Mouse (Mus musculus) forebrain, embryonic 13.5 days (tissue): ENCODE results near the gene Lrmda. TPM values are rescaled to one million over a fixed set of nuclear protein-coding genes. Genes with fewer than 3 reads are reported as not detected.
"Not testable (repeated sequence)": the region's sequence is repeated elsewhere in the genome, so short reads cannot be mapped to it uniquely, and the experiment has no call there.

Experiments
- ATAC-seq: fragments of 200-750 bp; cut with Nextera tagmentation; 2 replicates; pipeline ENCODE4 v1.8.0; 2017
- H3K27ac ChIP-seq: fragments of 300-500 bp; sonication (generic); 2 replicates; pipeline ENCODE4 v1.5.1; 2015; ENCODE audit warnings: inconsistent platforms, mild to moderate bottlenecking, moderate library complexity
- H3K27me3 ChIP-seq: fragments of 300-500 bp; sonication (generic); 2 replicates; pipeline ENCODE4 v1.6.1; 2015; ENCODE audit warnings: mild to moderate bottlenecking, inconsistent platforms
- H3K36me3 ChIP-seq: fragments of 300-500 bp; sonication (generic); 2 replicates; pipeline ENCODE4 v1.6.1; 2015; ENCODE audit warnings: mild to moderate bottlenecking, inconsistent platforms; ENCODE audit not compliant: poor library complexity, severe bottlenecking
- H3K4me1 ChIP-seq: fragments of 300-500 bp; sonication (generic); 2 replicates; pipeline ENCODE4 v1.6.1; 2015; ENCODE audit warnings: inconsistent platforms
- H3K4me2 ChIP-seq: fragments of 300-500 bp; sonication (generic); 2 replicates; pipeline ENCODE4 v1.6.1; 2015; ENCODE audit warnings: inconsistent platforms, mild to moderate bottlenecking, moderate library complexity
- H3K4me3 ChIP-seq: fragments of 300-500 bp; sonication (generic); 2 replicates; pipeline ENCODE4 v1.5.1; 2015; ENCODE audit warnings: mild to moderate bottlenecking, inconsistent platforms
- H3K9ac ChIP-seq: fragments of 300-500 bp; sonication (generic); 2 replicates; pipeline ENCODE4 v1.6.1; 2015; ENCODE audit warnings: mild to moderate bottlenecking, inconsistent platforms
- H3K9me3 ChIP-seq: fragments of 300-500 bp; sonication (generic); replicated peaks from 2 replicates; pipeline ENCODE4 v1.6.1; 2016; ENCODE audit warnings: inconsistent platforms
- WGBS: fragments of 180-500 bp; shearing (Covaris S2); methylation state at CpG from one replicate; pipeline ENCODE4 v1.1.7; 2015; 5-methylcytosine and 5-hydroxymethylcytosine counted together
- polyA plus RNA-seq: library from polyadenylated mRNA; unstranded; fragments of >200 nt; fragmentation: Nextera tagmentation; extraction: Ambion mirVana; gene quantifications from 2 replicates; pipeline ENCODE4 v1.2.1, GENCODE M21; 2015

The Lrmda gene
- polyA plus RNA-seq, 1 experiment from 2014 or later: not detected

GRCm38 (mm10) chr14:22578224-22578623 lies 558.7 kb downstream of the Lrmda start:
- 17% methylated on average over 6 of the region's 6 CpGs for WGBS

GRCm38 (mm10) chr14:22578986-22579385 lies 559.5 kb downstream of the Lrmda start:
- Histone ChIP-seq H3K9ac (no peak overlapping the region), H3K27ac (no peak overlapping the region), H3K36me3 (no peaks in the 10 kb centered on the region), H3K27me3 (peaks cover 51% of the 10 kb centered on the region), H3K4me2 (no peak overlapping the region), H3K4me1 (peaks cover 36% of the 10 kb centered on the region), H3K4me3 (no peak overlapping the region), H3K9me3 (no peaks in the 10 kb centered on the region)
- ATAC-seq: no peak
- 91% methylated on average over 3 of the region's 3 CpGs for WGBS

More at GRCm38 (mm10) chr14:22578224-22578623, 558.7 kb downstream of the Lrmda start:
- no peaks in the 10 kb centered on the region for H3K9me3 ChIP-seq
- H3K27me3 ChIP-seq: peaks cover 56% of the 10 kb centered on the region
- no peak overlapping the region for H3K9ac ChIP-seq
- peaks cover 38% of the 10 kb centered on the region for H3K4me1 ChIP-seq
- H3K27ac ChIP-seq: no peak overlapping the region
- peak overlapping the region; percentile 18 for H3K4me2 ChIP-seq
- H3K4me3 ChIP-seq: no peak overlapping the region
- ATAC-seq: 0 out of 2 replicates have a peak, but pooled peaks have one; percentile 51
- no peaks in the 10 kb centered on the region for H3K36me3 ChIP-seq

- H3K36me3 ChIP-seq: no peaks in the 10 kb centered on the region
- H3K4me3 ChIP-seq: no peak overlapping the region
- no peaks in the 10 kb centered on the region for H3K9me3 ChIP-seq
- no peak overlapping the region for H3K9ac ChIP-seq
- H3K4me2 ChIP-seq: no peak overlapping the region
- no peak overlapping the region for H3K27ac ChIP-seq
- peaks cover 36% of the 10 kb centered on the region for H3K27me3 ChIP-seq
- ATAC-seq: no peak
- H3K4me1 ChIP-seq: peaks cover 15% of the 10 kb centered on the region
- 95% methylated on average over 9 of the region's 9 CpGs for WGBS
Observed at GRCm38 (mm10) chr14:22582065-22582464, 562.6 kb downstream of the Lrmda start.

GRCm38 (mm10) chr14:22586281-22586680 lies 566.8 kb downstream of the Lrmda start:
- no peaks in the 10 kb centered on the region for H3K36me3 ChIP-seq
- H3K4me2 ChIP-seq: no peak overlapping the region
- H3K9ac ChIP-seq: no peak overlapping the region
- WGBS: 86% methylated on average over 4 of the region's 4 CpGs
- 0 out of 2 replicates have a peak, but pooled peaks cover 3% of the 10 kb centered on the region for H3K4me1 ChIP-seq
- H3K27me3 ChIP-seq: peaks cover 25% of the 10 kb centered on the region
- no peak overlapping the region for H3K27ac ChIP-seq
- ATAC-seq: no peak
- H3K4me3 ChIP-seq: no peak overlapping the region
- no peaks in the 10 kb centered on the region for H3K9me3 ChIP-seq

GRCm38 (mm10) chr14:22586796-22587195 lies 567.3 kb downstream of the Lrmda start:
- no peak overlapping the region for H3K9ac ChIP-seq
- no peaks in the 10 kb centered on the region for H3K36me3 ChIP-seq
- no peaks in the 10 kb centered on the region for H3K9me3 ChIP-seq
- H3K4me2 ChIP-seq: no peak overlapping the region
- H3K27ac ChIP-seq: no peak overlapping the region
- no peak overlapping the region for H3K4me3 ChIP-seq
- ATAC-seq: no peak
- H3K4me1 ChIP-seq: 0 out of 2 replicates have a peak, but pooled peaks cover 3% of the 10 kb centered on the region
- H3K27me3 ChIP-seq: peaks cover 30% of the 10 kb centered on the region
- WGBS: 83% methylated on average over 4 of the region's 4 CpGs

- Histone ChIP-seq H3K4me3 (no peak overlapping the region), H3K9me3 (no peaks in the 10 kb centered on the region), H3K4me1 (0 out of 2 replicates have a peak, but pooled peaks cover 3% of the 10 kb centered on the region), H3K9ac (no peak overlapping the region), H3K27me3 (peaks cover 33% of the 10 kb centered on the region), H3K36me3 (no peaks in the 10 kb centered on the region), H3K4me2 (no peak overlapping the region), H3K27ac (no peak overlapping the region)
- WGBS: 72% methylated on average over 4 of the region's 4 CpGs
- no peak for ATAC-seq
Observed at GRCm38 (mm10) chr14:22587285-22587957, 567.9 kb downstream of the Lrmda start.

- Histone ChIP-seq H3K27me3 (peaks cover 33% of the 10 kb centered on the region), H3K27ac (no peak overlapping the region), H3K9ac (no peak overlapping the region), H3K4me2 (no peak overlapping the region), H3K4me1 (0 out of 2 replicates have a peak, but pooled peaks cover 3% of the 10 kb centered on the region), H3K9me3 (no peaks in the 10 kb centered on the region), H3K36me3 (no peaks in the 10 kb centered on the region), H3K4me3 (no peak overlapping the region)
- peak; percentile 38; the same call in 1 of the 2 replicates for ATAC-seq
- WGBS: 58% methylated on average over 4 of the region's 4 CpGs
Observed at GRCm38 (mm10) chr14:22587958-22588296, 568.4 kb downstream of the Lrmda start.

GRCm38 (mm10) chr14:22588394-22588793 lies 568.9 kb downstream of the Lrmda start:
- H3K27ac ChIP-seq, H3K9me3 ChIP-seq, H3K4me3 ChIP-seq, H3K4me2 ChIP-seq, H3K9ac ChIP-seq, H3K4me1 ChIP-seq, ATAC-seq, H3K36me3 ChIP-seq: not testable (repeated sequence)
- 75% methylated on average over 1 of the region's 1 CpGs for WGBS
- peaks cover 29% of the 10 kb centered on the region for H3K27me3 ChIP-seq

- Histone ChIP-seq H3K9me3 (no peaks in the 10 kb centered on the region), H3K4me3 (no peak overlapping the region), H3K27me3 (peaks cover 22% of the 10 kb centered on the region), H3K27ac (no peak overlapping the region), H3K4me1 (0 out of 2 replicates have a peak, but pooled peaks cover 3% of the 10 kb centered on the region), H3K9ac (no peak overlapping the region), H3K36me3 (no peaks in the 10 kb centered on the region), H3K4me2 (no peak overlapping the region)
- WGBS: 26% methylated on average over 7 of the region's 7 CpGs
- peak; percentile 21; the same call in 1 of the 2 replicates for ATAC-seq
Observed at GRCm38 (mm10) chr14:22589503-22590215, 570.1 kb downstream of the Lrmda start.

GRCm38 (mm10) chr14:22591186-22591585 lies 571.7 kb downstream of the Lrmda start:
- H3K36me3 ChIP-seq: no peaks in the 10 kb centered on the region
- no peak for ATAC-seq

GRCm38 (mm10) chr14:22597508-22597907 lies 578.0 kb downstream of the Lrmda start:
- H3K27me3 ChIP-seq: peaks cover 5% of the 10 kb centered on the region
- no peaks in the 10 kb centered on the region for H3K36me3 ChIP-seq
- peaks cover 26% of the 10 kb centered on the region for H3K4me1 ChIP-seq
- ATAC-seq: no peak
- H3K27ac ChIP-seq: no peak overlapping the region
- WGBS: 81% methylated on average over 2 of the region's 2 CpGs
- no peak overlapping the region for H3K4me2 ChIP-seq
- no peak overlapping the region for H3K4me3 ChIP-seq
- no peak overlapping the region for H3K9ac ChIP-seq
- H3K9me3 ChIP-seq: no peaks in the 10 kb centered on the region

More at GRCm38 (mm10) chr14:22591186-22591585, 571.7 kb downstream of the Lrmda start:
- WGBS: 82% methylated on average over 2 of the region's 2 CpGs
- Histone ChIP-seq H3K9ac (no peak overlapping the region), H3K4me3 (no peak overlapping the region), H3K27ac (no peak overlapping the region), H3K27me3 (peaks cover 26% of the 10 kb centered on the region), H3K4me1 (0 out of 2 replicates have a peak, but pooled peaks cover 3% of the 10 kb centered on the region), H3K9me3 (no peaks in the 10 kb centered on the region), H3K4me2 (no peak overlapping the region)

- Histone ChIP-seq H3K9ac (no peak overlapping the region), H3K9me3 (no peaks in the 10 kb centered on the region), H3K4me2 (no peak overlapping the region), H3K36me3 (no peaks in the 10 kb centered on the region), H3K27me3 (peaks cover 5% of the 10 kb centered on the region), H3K4me1 (peaks cover 26% of the 10 kb centered on the region), H3K27ac (no peak overlapping the region), H3K4me3 (no peak overlapping the region)
- ATAC-seq: no peak
- WGBS: 43% methylated on average over 5 of the region's 5 CpGs
Observed at GRCm38 (mm10) chr14:22598638-22599037, 579.1 kb downstream of the Lrmda start.
